Mouse (Mus musculus) heart, adult 2 months (tissue): ENCODE data around the gene Nmur1.

Experiments used
- CTCF ChIP-seq: fragments of 200-600 bp; IDR thresholded peaks from 2 replicates; pipeline ENCODE4 v1.8.1; 2022; ENCODE audit warnings: antibody characterized with exemption, mild to moderate bottlenecking, moderate library complexity
- EP300 ChIP-seq: fragments of 200-500 bp; IDR thresholded peaks from 2 replicates; pipeline ENCODE4 v1.6.1; 2011; ENCODE audit warnings: low read depth, low read length, control low read depth; ENCODE audit not compliant: insufficient read depth
- POLR2A ChIP-seq: fragments of 200-500 bp; IDR thresholded peaks from 2 replicates; pipeline ENCODE4 v1.6.1; 2011; ENCODE audit warnings: mild to moderate bottlenecking, low read depth, low read length, control low read depth; ENCODE audit not compliant: insufficient read depth

- no peak for TF ChIP-seq CTCF
- TF ChIP-seq POLR2A = peak; percentile 99
- TF ChIP-seq EP300 = peak; percentile 30; the same call in 1 of the 2 replicates
Observed at GRCm38 (mm10) chr1:86358906-86359797, 66.9 kb downstream of the Nmur1 start, which contains the start of gene Ncl.
